Mouse (Mus musculus) embryonic facial prominence, embryonic 11.5 days (tissue): ENCODE data around the gene Ranbp6. TPM values are rescaled to one million over a fixed set of nuclear protein-coding genes. Genes with fewer than 3 reads are reported as not detected.

Experiments used
- ATAC-seq: fragments of 200-750 bp; cut with Nextera tagmentation; replicated peaks from 2 replicates; pipeline ENCODE4 v1.8.0; 2017; ENCODE audit warnings: low read depth; ENCODE audit not compliant: insufficient number of reproducible peaks, low FRiP score, low TSS enrichment
- DNase-seq: peaks from one replicate; pipeline ENCODE4 v3.0.0-alpha.2; 2015; ENCODE audit warnings: low spot score
- H3K27ac ChIP-seq: fragments of 300-500 bp; sonication (generic); replicated peaks from 2 replicates; pipeline ENCODE4 v1.5.1; 2014; ENCODE audit warnings: mild to moderate bottlenecking, low read depth, low read length, control low read depth
- H3K27me3 ChIP-seq: fragments of 300-500 bp; sonication (generic); 2 replicates; pipeline ENCODE4 v1.6.1; 2014; ENCODE audit warnings: mild to moderate bottlenecking, low read length, moderate library complexity, mixed read lengths; ENCODE audit not compliant: control insufficient read depth, insufficient read depth
- H3K36me3 ChIP-seq: fragments of 300-500 bp; sonication (generic); replicated peaks from 2 replicates; pipeline ENCODE4 v1.6.1; 2014; ENCODE audit warnings: low read depth, mild to moderate bottlenecking, low read length, moderate library complexity, mixed read lengths; ENCODE audit not compliant: control insufficient read depth, insufficient read depth
- H3K4me1 ChIP-seq: fragments of 300-500 bp; sonication (generic); 2 replicates; pipeline ENCODE4 v1.6.1; 2014; ENCODE audit warnings: low read length, mixed read lengths; ENCODE audit not compliant: control insufficient read depth, insufficient read depth
- H3K4me2 ChIP-seq: fragments of 300-500 bp; sonication (generic); 2 replicates; pipeline ENCODE4 v1.6.1; 2014; ENCODE audit warnings: low read depth, mild to moderate bottlenecking, control low read depth, low read length, moderate library complexity
- H3K4me3 ChIP-seq: fragments of 300-500 bp; sonication (generic); 2 replicates; pipeline ENCODE4 v1.5.1; 2014; ENCODE audit warnings: low read depth, low read length, control low read depth
- H3K9ac ChIP-seq: fragments of 300-500 bp; sonication (generic); replicated peaks from 2 replicates; pipeline ENCODE4 v1.6.1; 2014; ENCODE audit warnings: mild to moderate bottlenecking, control low read depth, low read length
- H3K9me3 ChIP-seq: fragments of 300-500 bp; sonication (generic); replicated peaks from 2 replicates; pipeline ENCODE4 v1.6.1; 2016; ENCODE audit warnings: mild to moderate bottlenecking, low read length, inconsistent platforms, mixed read lengths; ENCODE audit not compliant: control insufficient read depth
- WGBS: fragments of 180-500 bp; shearing (Covaris S2); extraction: QIAGEN DNeasy Blood & Tissue Kit; methylation state at CpG from one replicate; pipeline ENCODE4 v1.1.7; 2014; 5-methylcytosine and 5-hydroxymethylcytosine counted together
- polyA plus RNA-seq: library from polyadenylated mRNA; unstranded; fragments of >200 nt; fragmentation: Nextera tagmentation; extraction: Ambion mirVana; gene quantifications from 2 replicates; pipeline ENCODE4 v1.2.1, GENCODE M21; 2014

Ranbp6 gene
- polyA plus RNA-seq, 1 experiment from 2014 or later, result 37.3 TPM

DNA sequence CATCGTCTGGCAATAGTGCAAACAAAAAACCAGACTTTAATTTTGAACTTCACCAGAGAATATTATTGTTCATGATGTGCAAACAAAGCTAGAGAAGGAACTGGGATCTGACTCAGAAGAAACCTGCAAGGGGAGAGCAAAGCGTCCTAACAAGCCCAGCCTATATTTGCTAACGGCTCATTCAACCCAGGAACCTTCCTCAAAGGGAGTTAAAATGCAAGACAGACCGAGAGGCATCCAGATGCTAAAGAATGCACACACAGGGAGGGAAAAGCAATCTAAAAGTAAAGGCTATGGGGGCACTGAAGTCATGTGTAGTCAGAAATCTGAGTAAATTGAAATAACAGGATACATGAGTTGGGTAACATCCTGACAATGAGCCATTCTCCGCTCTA lies 30.9 kb upstream of the Ranbp6 start:
- H3K9ac ChIP-seq, result no peak overlapping the region
- WGBS, result 39% methylated on average over 5 of the region's 5 CpGs
- H3K4me3 ChIP-seq, result no peak overlapping the region
- H3K27ac ChIP-seq, result no peak overlapping the region
- H3K36me3 ChIP-seq, result no peaks in the 10 kb centered on the region
- H3K4me1 ChIP-seq, result no peaks in the 10 kb centered on the region; the same call in 1 of the 2 replicates
- no peaks in the 10 kb centered on the region for H3K27me3 ChIP-seq
- no peaks in the 10 kb centered on the region for H3K9me3 ChIP-seq
- ATAC-seq (no peak), DNase-seq (peak; percentile 44)
- H3K4me2 ChIP-seq, result no peak overlapping the region

- Histone ChIP-seq H3K27ac (no peak overlapping the region), H3K4me1 (no peaks in the 10 kb centered on the region; the same call in 1 of the 2 replicates), H3K27me3 (no peaks in the 10 kb centered on the region), H3K36me3 (no peaks in the 10 kb centered on the region), H3K4me2 (no peak overlapping the region), H3K9me3 (no peaks in the 10 kb centered on the region), H3K4me3 (no peak overlapping the region), H3K9ac (no peak overlapping the region)
- no peak for ATAC-seq
- 76% methylated on average over 8 of the region's 8 CpGs for WGBS
- DNase-seq, result no peak
Observed at GRCm38 (mm10) chr19:29842973-29843372, 30.2 kb upstream of the Ranbp6 start.

- no peaks in the 10 kb centered on the region; the same call in 1 of the 2 replicates for H3K4me1 ChIP-seq
- DNase-seq (no peak), ATAC-seq (no peak)
- no peaks in the 10 kb centered on the region for H3K27me3 ChIP-seq
- no peak overlapping the region for H3K9ac ChIP-seq
- H3K4me3 ChIP-seq, result no peak overlapping the region
- WGBS, result 93% methylated on average over 4 of the region's 4 CpGs
- H3K4me2 ChIP-seq, result no peak overlapping the region
- no peak overlapping the region for H3K27ac ChIP-seq
- no peaks in the 10 kb centered on the region for H3K9me3 ChIP-seq
- H3K36me3 ChIP-seq, result no peaks in the 10 kb centered on the region
Observed at GRCm38 (mm10) chr19:29840642-29841041, 27.9 kb upstream of the Ranbp6 start.

DNA sequence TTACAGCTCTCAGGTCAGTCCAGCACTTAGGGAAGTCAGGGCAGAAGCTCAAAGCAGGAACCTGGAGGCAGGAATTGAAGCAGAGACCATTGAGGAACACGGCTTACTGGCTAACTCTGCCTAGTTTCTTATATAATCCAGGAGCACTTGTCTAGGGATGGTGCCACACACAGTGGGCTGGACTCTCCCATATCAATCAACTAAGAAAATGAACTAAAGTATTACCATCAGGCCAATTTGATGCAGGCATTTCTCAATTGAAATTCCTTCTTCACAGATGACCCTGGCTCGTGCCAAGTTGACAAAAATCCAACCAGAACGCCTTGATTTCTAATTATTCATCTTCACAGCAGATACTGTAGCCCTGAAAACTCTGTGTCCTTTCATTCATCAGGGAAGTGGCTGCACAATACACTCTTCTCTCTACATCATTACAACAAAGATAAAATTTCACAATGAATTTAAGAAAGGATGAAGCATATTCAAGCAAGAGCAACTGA lies 25.9 kb upstream of the Ranbp6 start:
- no peak overlapping the region for H3K4me3 ChIP-seq
- no peaks in the 10 kb centered on the region for H3K36me3 ChIP-seq
- no peak overlapping the region for H3K4me2 ChIP-seq
- H3K9ac ChIP-seq, result no peak overlapping the region
- no peak for DNase-seq
- ATAC-seq, result no peak
- H3K4me1 ChIP-seq, result no peaks in the 10 kb centered on the region; the same call in 1 of the 2 replicates
- no peaks in the 10 kb centered on the region for H3K27me3 ChIP-seq
- WGBS, result 78% methylated on average over 3 of the region's 3 CpGs
- H3K9me3 ChIP-seq, result no peaks in the 10 kb centered on the region
- H3K27ac ChIP-seq, result no peak overlapping the region

GRCm38 (mm10) chr19:29838171-29838570 lies 25.4 kb upstream of the Ranbp6 start:
- ATAC-seq, result no peak
- 53% methylated on average over 1 of the region's 1 CpGs for WGBS
- DNase-seq, result no peak
- H3K9me3 ChIP-seq, result no peaks in the 10 kb centered on the region
- no peaks in the 10 kb centered on the region; the same call in 1 of the 2 replicates for H3K4me1 ChIP-seq
- no peak overlapping the region for H3K9ac ChIP-seq
- H3K4me3 ChIP-seq, result no peak overlapping the region
- H3K36me3 ChIP-seq, result no peaks in the 10 kb centered on the region
- H3K27ac ChIP-seq, result no peak overlapping the region
- H3K4me2 ChIP-seq, result no peak overlapping the region
- H3K27me3 ChIP-seq, result no peaks in the 10 kb centered on the region

GRCm38 (mm10) chr19:29835364-29836034 lies 22.7 kb upstream of the Ranbp6 start:
- H3K4me2 ChIP-seq, result no peak overlapping the region
- no peak overlapping the region for H3K4me3 ChIP-seq
- H3K27ac ChIP-seq, result no peak overlapping the region
- no peaks in the 10 kb centered on the region for H3K4me1 ChIP-seq
- H3K9ac ChIP-seq, result no peak overlapping the region
- WGBS, result 34% methylated on average over 3 of the region's 3 CpGs
- DNase-seq (no peak), ATAC-seq (no peak)
- no peaks in the 10 kb centered on the region for H3K36me3 ChIP-seq
- H3K27me3 ChIP-seq, result no peaks in the 10 kb centered on the region
- H3K9me3 ChIP-seq, result no peaks in the 10 kb centered on the region

GRCm38 (mm10) chr19:29830911-29831310 lies 18.1 kb upstream of the Ranbp6 start:
- DNase-seq, result no peak
- no peak overlapping the region for H3K4me3 ChIP-seq
- H3K4me2 ChIP-seq, result no peak overlapping the region
- no peaks in the 10 kb centered on the region for H3K27me3 ChIP-seq
- H3K9ac ChIP-seq, result no peak overlapping the region
- no peaks in the 10 kb centered on the region for H3K36me3 ChIP-seq
- no peaks in the 10 kb centered on the region for H3K4me1 ChIP-seq
- 75% methylated on average over 2 of the region's 2 CpGs for WGBS
- no peaks in the 10 kb centered on the region for H3K9me3 ChIP-seq
- no peak for ATAC-seq
- H3K27ac ChIP-seq, result no peak overlapping the region

DNA sequence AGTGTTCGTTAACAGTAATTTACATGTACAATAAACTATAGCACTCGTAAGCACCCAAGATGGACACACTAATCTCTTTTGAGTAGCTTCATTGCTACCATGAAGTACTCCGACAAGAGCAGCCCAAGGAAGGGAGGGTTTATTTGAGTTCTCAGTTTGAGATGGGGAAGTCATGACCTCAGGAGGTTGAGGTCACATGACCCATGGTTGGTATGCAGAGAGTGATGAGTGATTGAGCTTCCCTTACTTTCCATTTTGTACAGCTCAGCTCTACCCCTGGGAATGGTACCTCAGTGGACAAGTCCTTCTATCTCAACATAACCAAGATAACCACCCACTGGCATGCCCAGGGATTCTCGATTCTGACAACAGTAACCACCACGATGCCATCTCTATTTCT lies 15.8 kb upstream of the Ranbp6 start:
- Histone ChIP-seq H3K9me3 (no peaks in the 10 kb centered on the region), H3K4me3 (no peak overlapping the region), H3K27me3 (no peaks in the 10 kb centered on the region), H3K9ac (no peak overlapping the region), H3K4me1 (no peaks in the 10 kb centered on the region), H3K27ac (no peak overlapping the region), H3K36me3 (no peaks in the 10 kb centered on the region), H3K4me2 (no peak overlapping the region)
- DNase-seq (no peak), ATAC-seq (no peak)
- WGBS, result 74% methylated on average over 5 of the region's 5 CpGs
